Mouse (Mus musculus) right cerebral cortex, postnatal 10 days (tissue): ENCODE results near the gene Fbxo11.
"Not testable (repeated sequence)": the region's sequence is repeated elsewhere in the genome, so short reads cannot be mapped to it uniquely, and the experiment has no call there.

Experiments used
- DNase-seq, 2 experiments: peaks; one replicate each; pipeline ENCODE4 v3.0.0; 2021; ENCODE audit warnings: low spot score in 2 of 2

Gene Fbxo11

DNA sequence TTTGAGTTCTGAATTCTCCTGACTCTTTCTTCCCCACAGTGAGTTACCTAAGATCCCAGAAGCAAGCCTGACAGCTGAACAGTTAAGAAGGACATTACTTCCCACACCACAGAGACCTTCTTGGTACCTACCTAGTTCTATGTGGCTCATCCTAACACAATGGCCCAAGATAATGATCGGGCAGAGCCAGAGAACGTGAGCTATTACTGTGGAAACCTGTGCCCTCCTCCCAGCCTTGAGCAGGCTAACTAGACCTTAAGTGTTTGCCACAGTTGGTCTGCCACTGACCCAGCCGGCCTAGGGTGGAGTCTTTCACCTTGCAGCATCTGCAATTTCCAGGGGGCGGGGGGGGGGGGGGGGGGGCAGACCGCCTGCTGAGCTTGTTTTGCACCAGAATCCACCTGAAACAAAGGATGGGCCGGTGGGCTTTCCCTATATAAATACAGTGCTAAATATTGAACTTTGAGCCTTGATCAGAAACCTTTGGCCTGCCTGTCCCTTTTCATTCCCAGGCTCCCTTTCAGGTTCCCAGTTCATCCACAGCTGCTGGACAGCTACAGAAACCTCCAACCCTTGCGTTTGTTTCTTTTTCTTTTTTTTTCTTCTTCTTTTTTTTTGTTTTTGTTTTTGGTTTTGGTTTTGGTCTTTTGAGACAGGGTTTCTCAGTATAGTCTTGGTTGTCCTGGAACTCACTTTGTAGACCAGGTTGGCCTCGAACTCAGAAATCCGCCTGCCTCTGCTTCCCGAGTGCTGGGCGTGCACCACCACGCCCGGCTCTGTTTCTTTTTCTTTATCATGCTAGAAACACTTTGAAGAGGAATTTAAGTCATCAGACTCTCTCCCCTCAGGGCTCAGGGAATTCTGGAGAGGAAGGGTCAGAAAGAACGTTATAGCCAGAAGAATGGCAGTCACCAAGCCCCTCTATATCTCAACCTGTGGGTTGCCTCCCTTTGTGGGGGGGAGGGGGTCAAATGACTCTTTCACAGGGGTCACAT is 101.7 kb downstream of the Fbxo11 start:
- DNase-seq, result no peak

DNA sequence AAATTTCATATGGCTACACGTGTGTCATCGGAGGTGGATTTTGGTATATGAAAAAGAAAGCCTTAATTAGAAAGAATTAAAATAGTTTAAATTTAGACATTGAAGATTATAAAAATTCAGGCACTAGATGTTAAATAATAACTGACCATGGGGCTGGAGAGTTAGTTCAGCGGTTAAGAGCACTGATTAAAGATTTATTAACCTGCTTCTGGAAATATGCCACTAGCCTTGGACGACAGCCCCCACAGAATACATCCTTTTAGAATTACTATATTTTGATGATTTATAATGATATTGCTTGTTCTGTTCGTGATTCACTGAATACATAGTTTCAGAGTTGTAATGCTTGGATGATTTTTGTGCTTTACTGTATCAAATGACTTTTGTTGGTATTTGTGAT is 105.2 kb downstream of the Fbxo11 start:
- not testable (repeated sequence) for DNase-seq

DNA sequence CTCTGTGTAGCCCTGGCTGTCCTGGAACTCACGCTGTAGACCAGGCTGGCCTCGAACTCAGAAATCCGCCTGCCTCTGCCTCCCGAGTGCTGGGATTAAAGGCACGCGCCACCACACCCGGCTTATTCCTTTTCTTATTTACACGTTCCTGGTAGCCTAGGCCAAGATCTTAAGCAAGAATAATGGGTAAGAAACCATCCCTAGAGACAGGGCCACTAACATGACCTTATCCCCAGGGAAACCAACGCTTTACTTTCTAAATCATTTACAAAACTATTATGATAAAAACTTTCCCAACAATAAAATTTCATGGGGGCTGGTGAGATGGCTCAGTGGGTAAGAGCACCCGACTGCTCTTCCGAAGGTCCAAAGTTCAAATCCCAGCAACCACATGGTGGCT is 105.7 kb downstream of the Fbxo11 start:
- not testable (repeated sequence) for DNase-seq

DNA sequence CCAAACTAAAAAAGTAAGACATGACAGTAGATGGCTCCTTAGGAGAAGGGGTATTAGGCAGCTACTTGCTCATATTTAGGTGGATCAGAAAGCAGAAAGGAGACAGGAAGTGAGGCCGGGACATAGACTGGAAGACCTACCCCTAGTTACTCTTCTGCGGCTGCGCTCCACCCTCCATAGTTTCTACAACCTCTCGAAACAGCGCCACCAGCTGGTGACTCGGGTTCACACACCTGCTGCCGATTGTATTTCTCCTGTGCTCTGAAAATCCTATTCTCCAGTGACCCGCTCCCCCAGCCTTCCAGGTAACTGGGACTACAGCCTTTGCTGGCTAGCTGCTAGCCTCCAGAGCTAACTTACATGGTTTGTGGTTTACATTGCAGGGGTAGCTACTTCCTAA is 106.8 kb downstream of the Fbxo11 start:
- DNase-seq, result no peak

DNA sequence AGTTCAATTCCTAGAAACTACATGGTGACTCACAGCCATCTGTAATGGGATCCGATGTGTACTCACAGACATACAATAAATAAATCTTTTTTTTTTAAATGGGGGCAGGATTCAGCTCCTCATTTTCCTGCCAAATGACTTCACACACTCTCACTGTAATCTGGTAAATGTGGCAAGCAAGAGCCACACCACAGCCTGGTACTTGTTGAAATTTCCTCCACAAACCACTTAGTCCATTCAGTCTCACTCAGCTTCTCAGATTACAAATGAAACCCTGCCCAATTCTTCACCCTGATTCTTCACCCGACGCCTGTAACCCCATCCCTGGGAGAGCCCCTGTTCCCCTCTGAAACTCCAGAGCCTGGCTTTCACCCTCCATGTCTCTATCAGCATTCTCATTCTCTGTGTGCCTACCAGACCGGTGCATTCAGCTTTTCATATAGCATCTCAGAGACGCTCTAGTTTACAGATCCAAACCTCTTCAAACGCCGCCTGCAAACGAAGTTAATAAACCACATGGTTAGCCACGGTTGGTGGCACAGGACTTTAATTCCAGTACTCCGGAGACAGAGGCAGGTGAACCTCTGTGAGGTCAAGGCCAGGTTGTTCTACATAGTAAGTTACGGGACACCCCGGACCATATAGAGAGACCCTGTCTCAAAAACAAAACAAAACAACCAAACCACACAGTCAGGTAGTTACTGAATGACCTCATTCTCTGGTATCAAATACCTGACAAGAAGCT is 107.8 kb downstream of the Fbxo11 start:
- DNase-seq, result no peak

DNA sequence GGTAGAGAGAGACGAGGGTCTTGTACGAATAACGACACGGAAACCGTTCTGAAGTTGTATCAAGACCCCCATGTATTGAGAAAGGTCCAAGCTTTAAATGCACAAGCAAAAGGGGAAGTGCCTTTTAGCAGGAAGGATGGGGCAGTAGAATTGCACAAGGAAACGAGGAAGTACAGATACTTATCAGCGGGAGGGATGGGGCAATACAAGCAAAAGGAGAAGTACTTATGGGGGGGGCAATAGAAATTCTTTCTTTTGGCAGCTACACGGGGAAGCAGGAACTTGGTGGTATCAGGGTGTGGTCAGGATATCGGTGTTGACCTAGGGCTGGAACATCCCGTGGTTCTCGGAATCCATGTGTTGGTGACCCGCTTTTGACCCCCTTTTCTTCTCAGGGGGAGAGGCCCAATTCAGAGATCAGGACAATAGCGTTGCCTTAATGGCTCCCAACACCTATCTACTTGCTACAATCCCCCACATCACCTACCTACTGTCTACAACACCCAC is 110.4 kb downstream of the Fbxo11 start:
- DNase-seq, result not testable (repeated sequence)

DNA sequence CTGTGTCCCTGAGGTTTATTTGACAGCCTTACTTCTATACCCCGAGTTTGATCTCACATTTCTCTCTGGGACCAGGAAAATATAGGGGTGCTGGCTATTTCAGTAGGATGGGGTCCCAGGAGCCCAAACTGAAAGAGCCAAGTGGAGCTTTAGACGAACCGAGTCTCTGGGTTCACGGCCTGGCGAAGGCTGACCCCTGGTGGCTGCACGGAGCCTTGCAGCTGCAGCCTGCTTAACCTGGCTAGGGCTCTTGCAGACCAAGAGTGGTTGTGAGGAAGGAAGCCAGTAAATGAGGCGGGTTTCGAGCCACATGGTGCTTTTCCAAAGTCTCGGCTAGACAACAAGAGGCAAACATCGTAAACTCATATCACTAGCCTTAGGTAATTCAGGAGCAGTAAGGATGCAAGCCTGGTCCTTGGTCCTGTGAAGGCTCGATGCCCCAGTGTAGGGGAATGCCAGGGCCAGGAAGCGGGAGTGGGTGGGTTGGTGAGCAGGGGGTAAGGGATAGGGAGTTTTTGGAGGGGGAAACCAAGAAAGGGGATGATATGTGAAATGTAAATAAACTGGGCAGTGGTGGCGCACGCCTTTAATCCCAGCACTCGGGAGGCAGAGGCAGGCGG is 116.0 kb downstream of the Fbxo11 start:
- DNase-seq, result peak; percentile 80 to 88
